Mouse (Mus musculus) CH12.LX (cell line): ENCODE measurements around the gene Ntsr1. TPM values are rescaled to one million over a fixed set of nuclear protein-coding genes. Genes with fewer than 3 reads are reported as not detected.

ENCODE experiments used
- DNase-seq: peaks from one replicate; pipeline ENCODE4 v3.0.0-alpha.2; 2013; ENCODE audit errors: extremely low read depth
- H3K27ac ChIP-seq: 2 replicates; pipeline ENCODE4 v1.5.1; 2012; ENCODE audit warnings: low read depth, mild to moderate bottlenecking, control low read depth, moderate library complexity; ENCODE audit not compliant: insufficient read depth
- H3K27me3 ChIP-seq: replicated peaks from 2 replicates; pipeline ENCODE3; 2012; ENCODE audit warnings: inconsistent platforms
- H3K36me3 ChIP-seq, 2 experiments: replicated peaks in 1 of 2; 2 replicates each; pipeline versions ENCODE3 to v1.6.1; 2012; ENCODE audit warnings: inconsistent platforms in 1 of 2, low read length in 1 of 2, mild to moderate bottlenecking in 1 of 2, mixed read lengths in 1 of 2, moderate library complexity in 1 of 2; ENCODE audit not compliant: control insufficient read depth in 1 of 2, insufficient read depth in 1 of 2
- H3K4me1 ChIP-seq, 2 experiments: 2 replicates each; pipeline ENCODE4 v1.6.1; 2012; ENCODE audit warnings: inconsistent platforms in 1 of 2, moderate library complexity in 1 of 2; ENCODE audit not compliant: insufficient read depth in 2 of 2, control insufficient read depth in 1 of 2
- H3K4me2 ChIP-seq: 2 replicates; pipeline ENCODE4 v1.6.1; 2012; ENCODE audit warnings: low read depth, mild to moderate bottlenecking, control low read depth; ENCODE audit not compliant: poor library complexity, insufficient read depth, severe bottlenecking
- H3K4me3 ChIP-seq, 3 experiments: fragments of 150-350 bp in 1 of 3; sonication (generic) in 1 of 3; replicated peaks in 1 of 3; 2 replicates each; pipeline versions ENCODE3 to v1.5.1; 2011 to 2012; ENCODE audit warnings: low read depth in 2 of 3, low read length in 2 of 3, mild to moderate bottlenecking in 2 of 3, moderate library complexity in 2 of 3, control low read depth in 1 of 3, improper control_type of control experiment in 1 of 3, inconsistent platforms in 1 of 3, mixed read lengths in 1 of 3; ENCODE audit not compliant: poor library complexity in 1 of 3
- H3K79me2 ChIP-seq: replicated peaks from 2 replicates; pipeline ENCODE4 v1.6.1; 2012; ENCODE audit warnings: mild to moderate bottlenecking, moderate library complexity; ENCODE audit not compliant: control insufficient read depth, poor library complexity, insufficient read depth, severe bottlenecking; ENCODE audit errors: extremely low read depth
- H3K9ac ChIP-seq: 2 replicates; pipeline ENCODE4 v1.6.1; 2012; ENCODE audit warnings: low read depth, mild to moderate bottlenecking, control low read depth, moderate library complexity; ENCODE audit not compliant: insufficient read depth
- H3K9me3 ChIP-seq: replicated peaks from 2 replicates; pipeline ENCODE3; 2012; ENCODE audit warnings: low read length, inconsistent platforms, mixed read lengths
- BHLHE40 ChIP-seq: IDR thresholded peaks from 2 replicates; pipeline ENCODE4 v1.6.1; 2011; ENCODE audit warnings: mild to moderate bottlenecking, low read depth, low read length, improper control_type of control experiment
- CHD1 ChIP-seq: IDR thresholded peaks from 2 replicates; pipeline ENCODE4 v1.6.1; 2012; ENCODE audit warnings: low read depth, low read length, improper control_type of control experiment, inconsistent platforms
- CHD2 ChIP-seq: IDR thresholded peaks from 2 replicates; pipeline ENCODE4 v1.6.1; 2011; ENCODE audit warnings: low read length, improper control_type of control experiment
- GABPA ChIP-seq: IDR thresholded peaks from 2 replicates; pipeline ENCODE4 v1.6.1; 2012; ENCODE audit warnings: low read depth, low read length, improper control_type of control experiment, inconsistent platforms; ENCODE audit not compliant: insufficient replicate concordance
- HCFC1 ChIP-seq: IDR thresholded peaks from 2 replicates; pipeline ENCODE4 v1.6.1; 2012; ENCODE audit warnings: low read depth, mild to moderate bottlenecking, inconsistent platforms, low read length, improper control_type of control experiment
- JUN ChIP-seq: IDR thresholded peaks from 2 replicates; pipeline ENCODE4 v1.6.1; 2011; ENCODE audit warnings: low read depth, mild to moderate bottlenecking, low read length, improper control_type of control experiment, moderate library complexity; ENCODE audit not compliant: insufficient read depth
- JUND ChIP-seq: conservative IDR thresholded peaks from 2 replicates; pipeline ENCODE4 v1.6.1; 2011; ENCODE audit warnings: low read depth, low read length, improper control_type of control experiment
- MAZ ChIP-seq: IDR thresholded peaks from 2 replicates; pipeline ENCODE4 v1.6.1; 2012; ENCODE audit warnings: low read depth, mild to moderate bottlenecking, inconsistent platforms, low read length, improper control_type of control experiment, moderate library complexity
- MEF2A ChIP-seq: IDR thresholded peaks from 2 replicates; pipeline ENCODE4 v1.6.1; 2014; ENCODE audit warnings: low read depth, mild to moderate bottlenecking, inconsistent platforms, low read length, improper control_type of control experiment, borderline replicate concordance
- MXI1 ChIP-seq: IDR thresholded peaks from 2 replicates; pipeline ENCODE4 v1.6.1; 2011; ENCODE audit warnings: mild to moderate bottlenecking, low read depth, low read length, improper control_type of control experiment
- MYC ChIP-seq: IDR thresholded peaks from 2 replicates; pipeline ENCODE4 v1.6.1; 2011; ENCODE audit warnings: low read depth, mild to moderate bottlenecking, improper control_type of control experiment, low read length
- NELFE ChIP-seq: IDR thresholded peaks from 2 replicates; pipeline ENCODE4 v1.6.1; 2011; ENCODE audit warnings: low read depth, low read length, improper control_type of control experiment
- NRF1 ChIP-seq: IDR thresholded peaks from 2 replicates; pipeline ENCODE4 v1.6.1; 2014; ENCODE audit warnings: low read depth, mild to moderate bottlenecking, inconsistent platforms, low read length, improper control_type of control experiment, moderate library complexity
- PAX5 ChIP-seq: IDR thresholded peaks from 2 replicates; pipeline ENCODE4 v1.6.1; 2012; ENCODE audit warnings: low read length, inconsistent platforms, mixed read lengths
- POLR2AphosphoS2 ChIP-seq: IDR thresholded peaks from 2 replicates; pipeline ENCODE4 v1.6.1; 2011; ENCODE audit warnings: low read depth, low read length, improper control_type of control experiment
- RCOR1 ChIP-seq: conservative IDR thresholded peaks from 2 replicates; pipeline ENCODE4 v1.6.1; 2012; ENCODE audit warnings: low read depth, mild to moderate bottlenecking, inconsistent platforms, low read length, improper control_type of control experiment
- SIN3A ChIP-seq: IDR thresholded peaks from 2 replicates; pipeline ENCODE4 v1.6.1; 2012; ENCODE audit warnings: low read length, improper control_type of control experiment, inconsistent platforms
- TBP ChIP-seq: conservative IDR thresholded peaks from 2 replicates; pipeline ENCODE4 v1.6.1; 2011; ENCODE audit warnings: low read depth, low read length, improper control_type of control experiment
- TCF12 ChIP-seq: IDR thresholded peaks from 2 replicates; pipeline ENCODE4 v1.6.1; 2014; ENCODE audit warnings: low read depth, mild to moderate bottlenecking, inconsistent platforms, low read length, improper control_type of control experiment
- dilution Hi-C: fragments of 300-500 bp; cut with MboI; formaldehyde crosslinking; loops from 2 replicates; pipeline ENCODE4 v1.14.3; 2020; ENCODE audit warnings: low sequenced_read_pairs; ENCODE audit not compliant: extremely low pct_unique_long_range_greater_than_20kb, extremely low pct_ligation_motif_present
- in situ Hi-C: fragments of 300-500 bp; cut with MboI; formaldehyde crosslinking; loops from 3 replicates; pipeline ENCODE4 v1.14.3; 2019; ENCODE audit warnings: low sequenced_read_pairs, low pct_ligation_motif_present, low pct_unique_long_range_greater_than_20kb, mixed read lengths
- polyA plus RNA-seq: library from polyadenylated mRNA; unstranded; fragments of >175 nt; gene quantifications from 2 replicates; pipeline ENCODE4 v1.2.1, GENCODE M21; 2012; ENCODE audit warnings: low read depth; ENCODE audit not compliant: insufficient read length
- total RNA-seq, 2 experiments: library from RNA; depleted of rRNA; stranded (reverse); fragments of 300-350 nt in 1 of 2; fragments of >200 nt in 1 of 2; gene quantifications; 2 replicates each; pipeline ENCODE4 v1.2.3; 2012 to 2014

Gene Ntsr1
- total and polyA plus RNA-seq, 3 experiments: not detected

GRCm38 (mm10) chr2:180530584-180530983 is 30.8 kb downstream of the Ntsr1 start:
- peaks cover 46% of the 10 kb centered on the region for H3K27me3 ChIP-seq
- DNase-seq: no peak
- dilution Hi-C loops: no loop called here
- no peaks in the 10 kb centered on the region; a peak in 1 of 4 replicates for H3K4me1 ChIP-seq
- no peaks in the 10 kb centered on the region for H3K36me3 ChIP-seq
- TF ChIP-seq MXI1: no peak
- no peak for TF ChIP-seq PAX5
- no peak for TF ChIP-seq BHLHE40
- no peak for TF ChIP-seq HCFC1
- TF ChIP-seq RCOR1: no peak
- no peak for TF ChIP-seq NELFE
- no peak for TF ChIP-seq POLR2AphosphoS2
- TF ChIP-seq, all 38 proteins: peak for 0
- Histone ChIP-seq H3K27ac (no peak overlapping the region), H3K4me3 (no peak overlapping the region), H3K4me2 (peak overlapping the region; percentile 14; the same call in 1 of the 2 replicates), H3K9ac (no peak overlapping the region), H3K79me2 (no peaks in the 10 kb centered on the region), H3K9me3 (no peaks in the 10 kb centered on the region)
- in situ Hi-C loops: no loop called here

GRCm38 (mm10) chr2:180531671-180532385 is 32.1 kb downstream of the Ntsr1 start:
- no peak overlapping the region for H3K27ac ChIP-seq
- H3K4me1 ChIP-seq: no peaks in the 10 kb centered on the region; a peak in 1 of 4 replicates
- TF ChIP-seq CHD1: no peak
- TF ChIP-seq TBP: no peak
- TF ChIP-seq TCF12: no peak
- TF ChIP-seq NRF1: no peak
- TF ChIP-seq JUN: no peak
- TF ChIP-seq BHLHE40: no peak
- TF ChIP-seq SIN3A: no peak
- TF ChIP-seq MXI1: no peak
- no peak for TF ChIP-seq MAZ
- no peak for TF ChIP-seq JUND
- no peak for TF ChIP-seq CHD2
- no peak for TF ChIP-seq MEF2A
- no peak for TF ChIP-seq GABPA
- no peak for TF ChIP-seq MYC
- TF ChIP-seq, all 38 proteins: peak for 0
- Histone ChIP-seq H3K9me3 (no peaks in the 10 kb centered on the region), H3K79me2 (no peaks in the 10 kb centered on the region), H3K4me2 (no peak overlapping the region), H3K27me3 (peaks cover 40% of the 10 kb centered on the region), H3K36me3 (no peaks in the 10 kb centered on the region), H3K9ac (no peak overlapping the region), H3K4me3 (no peak overlapping the region)
- dilution Hi-C loops (no loop called here), in situ Hi-C loops (no loop called here)
- DNase-seq: no peak
